Mouse (Mus musculus) ovary, postnatal 14 days (tissue): ENCODE results near the gene Prps1l1.

Experiments
- DNase-seq: peaks from one replicate; pipeline ENCODE4 v3.0.0; 2022; ENCODE audit warnings: low spot score

The Prps1l1 gene

GRCm38 (mm10) chr12:34984461-34984860 lies at the start of gene Prps1l1:
TSS of gene Prps1l1 (plus strand) at chr12:34984761.
- no peak for DNase-seq

- no peak for DNase-seq
These were observed 46.6 kb upstream of the Prps1l1 start for GRCm38 (mm10) chr12:34937918-34938317.

- DNase-seq: no peak
These were observed 35.4 kb upstream of the Prps1l1 start for GRCm38 (mm10) chr12:34949066-34949706.

GRCm38 (mm10) chr12:34975991-34976390 lies 8.6 kb upstream of the Prps1l1 start:
- DNase-seq: no peak

- DNase-seq: no peak
These were observed 1.3 kb downstream of the Prps1l1 start for GRCm38 (mm10) chr12:34985865-34986264.

GRCm38 (mm10) chr12:34989537-34990200 lies 5.1 kb downstream of the Prps1l1 start:
- DNase-seq: no peak

GRCm38 (mm10) chr12:34990387-34990786 lies 5.8 kb downstream of the Prps1l1 start:
- no peak for DNase-seq

GRCm38 (mm10) chr12:34991900-34992299 lies 7.3 kb downstream of the Prps1l1 start:
- no peak for DNase-seq

- DNase-seq: no peak
These were observed 13.1 kb downstream of the Prps1l1 start for GRCm38 (mm10) chr12:34997597-34998182.

GRCm38 (mm10) chr12:34998778-34999467 lies 14.4 kb downstream of the Prps1l1 start:
- no peak for DNase-seq

GRCm38 (mm10) chr12:35000323-35000722 lies 15.8 kb downstream of the Prps1l1 start:
- no peak for DNase-seq

- DNase-seq: no peak
These were observed 21.2 kb downstream of the Prps1l1 start for GRCm38 (mm10) chr12:35005748-35006147.

GRCm38 (mm10) chr12:35007851-35008250 lies 23.3 kb downstream of the Prps1l1 start:
- no peak for DNase-seq

- no peak for DNase-seq
These were observed 24.0 kb downstream of the Prps1l1 start for GRCm38 (mm10) chr12:35008340-35009137.

GRCm38 (mm10) chr12:35011462-35011861 lies 26.9 kb downstream of the Prps1l1 start:
- DNase-seq: no peak

GRCm38 (mm10) chr12:35013950-35014349 lies 29.4 kb downstream of the Prps1l1 start:
- no peak for DNase-seq

- DNase-seq: no peak
These were observed 31.5 kb downstream of the Prps1l1 start for GRCm38 (mm10) chr12:35016056-35016455.

GRCm38 (mm10) chr12:35016481-35017250 lies 32.1 kb downstream of the Prps1l1 start:
- DNase-seq: no peak

- no peak for DNase-seq
These were observed 34.2 kb downstream of the Prps1l1 start for GRCm38 (mm10) chr12:35018679-35019237.

- DNase-seq: no peak
These were observed 36.7 kb downstream of the Prps1l1 start for GRCm38 (mm10) chr12:35021285-35021684.

GRCm38 (mm10) chr12:35022066-35022465 lies 37.5 kb downstream of the Prps1l1 start:
- no peak for DNase-seq
